Mouse (Mus musculus) midbrain, postnatal 0 days (tissue): ENCODE results near the gene Tbc1d10c. TPM values are rescaled to one million over a fixed set of nuclear protein-coding genes. Genes with fewer than 3 reads are reported as not detected.

Experiments
- ATAC-seq: fragments of 200-750 bp; cut with Nextera tagmentation; 2 replicates; pipeline ENCODE4 v1.8.0; 2017; ENCODE audit warnings: moderate number of reproducible peaks, mild to moderate bottlenecking, moderate TSS enrichment, moderate library complexity; ENCODE audit not compliant: low FRiP score
- DNase-seq: peaks from one replicate; pipeline ENCODE4 v3.0.0-alpha.2; 2015; ENCODE audit warnings: low spot score
- H3K27ac ChIP-seq: fragments of 300-500 bp; sonication (generic); 2 replicates; pipeline ENCODE4 v1.5.1; 2014; ENCODE audit warnings: low read depth, mild to moderate bottlenecking, low read length, mixed read lengths
- H3K27me3 ChIP-seq: fragments of 300-500 bp; sonication (generic); 2 replicates; pipeline ENCODE4 v1.6.1; 2014; ENCODE audit warnings: low read length, control low read depth, mixed read lengths; ENCODE audit not compliant: insufficient read depth
- H3K36me3 ChIP-seq: fragments of 300-500 bp; sonication (generic); 2 replicates; pipeline ENCODE4 v1.6.1; 2014; ENCODE audit warnings: low read length, control low read depth, mixed read lengths; ENCODE audit not compliant: insufficient read depth
- H3K4me1 ChIP-seq: fragments of 300-500 bp; sonication (generic); 2 replicates; pipeline ENCODE4 v1.6.1; 2014; ENCODE audit warnings: mild to moderate bottlenecking, control low read depth, antibody characterized with exemption, low read length, mixed read lengths; ENCODE audit not compliant: insufficient read depth
- H3K4me2 ChIP-seq: fragments of 300-500 bp; sonication (generic); 2 replicates; pipeline ENCODE4 v1.6.1; 2014; ENCODE audit warnings: low read depth, mild to moderate bottlenecking, low read length, mixed read lengths; ENCODE audit not compliant: poor library complexity, severe bottlenecking
- H3K4me3 ChIP-seq: fragments of 300-500 bp; sonication (generic); 2 replicates; pipeline ENCODE4 v1.5.1; 2014; ENCODE audit warnings: low read depth, mild to moderate bottlenecking, low read length, moderate library complexity
- H3K9ac ChIP-seq: fragments of 300-500 bp; sonication (generic); replicated peaks from 2 replicates; pipeline ENCODE4 v1.6.1; 2014; ENCODE audit warnings: mild to moderate bottlenecking, low read length, moderate library complexity, mixed read lengths; ENCODE audit not compliant: poor library complexity, severe bottlenecking
- H3K9me3 ChIP-seq: fragments of 300-500 bp; sonication (generic); 2 replicates; pipeline ENCODE4 v1.6.1; 2016; ENCODE audit warnings: low read length, control low read depth
- CTCF ChIP-seq: IDR thresholded peaks from 2 replicates; pipeline ENCODE4 v1.5.1; 2016; ENCODE audit warnings: antibody characterized with exemption, mild to moderate bottlenecking
- WGBS: fragments of 180-500 bp; shearing (Covaris S2); extraction: QIAGEN DNeasy Blood & Tissue Kit; methylation state at CpG from one replicate; pipeline ENCODE4 v1.1.7; 2014; 5-methylcytosine and 5-hydroxymethylcytosine counted together
- polyA plus RNA-seq: library from polyadenylated mRNA; unstranded; fragments of >200 nt; fragmentation: Nextera tagmentation; extraction: Ambion mirVana; gene quantifications from 2 replicates; pipeline ENCODE4 v1.2.1, GENCODE M21; 2015
- total RNA-seq: library from RNA; depleted of rRNA; stranded (reverse); fragments of >200 nt; gene quantifications from 2 replicates; pipeline ENCODE4 v1.2.3, GENCODE M21; 2014

Tbc1d10c gene
- total and polyA plus RNA-seq, 2 experiments from 2014 or later: 0.49 to 1.2 TPM

GRCm38 (mm10) chr19:4163543-4163887, 27.6 kb downstream of the Tbc1d10c start:
- TF ChIP-seq CTCF: no peak
- Histone ChIP-seq H3K4me1 (peaks cover 6% of the 10 kb centered on the region; the same call in 1 of the 2 replicates), H3K9me3 (no peaks in the 10 kb centered on the region), H3K9ac (peak overlapping the region; percentile 29; the same call in 1 of the 2 replicates), H3K27me3 (no peaks in the 10 kb centered on the region), H3K4me2 (peak overlapping the region; percentile 91), H3K4me3 (peak overlapping the region; percentile 69), H3K27ac (peak overlapping the region; percentile 71), H3K36me3 (peaks cover 25% of the 10 kb centered on the region)
- ATAC-seq: peak; percentile 1; the same call in 1 of the 2 replicates
- no peak for DNase-seq
- 27% methylated on average over 4 of the region's 4 CpGs for WGBS

- peaks cover 6% of the 10 kb centered on the region; the same call in 1 of the 2 replicates for H3K4me1 ChIP-seq
- WGBS: 6% methylated on average over 42 of the region's 42 CpGs
- DNase-seq (peak; percentile 99), ATAC-seq (peak; percentile 86)
- peak within 1 kb of the TSS; percentile 91 for H3K4me2 ChIP-seq
- H3K27ac ChIP-seq: peak within 1 kb of the TSS; percentile 71
- H3K9me3 ChIP-seq: no peaks in the 10 kb centered on the region
- no peak for TF ChIP-seq CTCF
- H3K36me3 ChIP-seq: peaks cover 32% of the 10 kb centered on the region
- no peaks in the 10 kb centered on the region for H3K27me3 ChIP-seq
- H3K4me3 ChIP-seq: peak within 1 kb of the TSS; percentile 69
- peak within 1 kb of the TSS; percentile 76 for H3K9ac ChIP-seq
These were observed 28.2 kb downstream of the Tbc1d10c start, which contains the start of gene Rps6kb2 for GRCm38 (mm10) chr19:4162646-4163542. TSS of gene Rps6kb2 (minus strand) at chr19:4163354.

GRCm38 (mm10) chr19:4159049-4159448, 32.0 kb downstream of the Tbc1d10c start:
- H3K9me3 ChIP-seq: no peaks in the 10 kb centered on the region
- H3K27ac ChIP-seq: no peak overlapping the region
- H3K4me2 ChIP-seq: no peak overlapping the region
- no peak for TF ChIP-seq CTCF
- ATAC-seq: no peak
- H3K36me3 ChIP-seq: peaks cover 53% of the 10 kb centered on the region
- DNase-seq: no peak
- H3K4me3 ChIP-seq: no peak overlapping the region
- H3K27me3 ChIP-seq: no peaks in the 10 kb centered on the region
- 98% methylated on average over 8 of the region's 8 CpGs for WGBS
- no peak overlapping the region for H3K9ac ChIP-seq
- peaks cover 6% of the 10 kb centered on the region; the same call in 1 of the 2 replicates for H3K4me1 ChIP-seq

- Histone ChIP-seq H3K4me1 (no peaks in the 10 kb centered on the region), H3K4me2 (no peak overlapping the region), H3K36me3 (peaks cover 65% of the 10 kb centered on the region), H3K27ac (no peak overlapping the region), H3K27me3 (no peaks in the 10 kb centered on the region), H3K9ac (no peak overlapping the region), H3K4me3 (no peak overlapping the region), H3K9me3 (no peaks in the 10 kb centered on the region)
- ATAC-seq: no peak
- no peak for DNase-seq
- 95% methylated on average over 12 of the region's 12 CpGs for WGBS
- TF ChIP-seq CTCF: no peak
These were observed 34.3 kb downstream of the Tbc1d10c start for GRCm38 (mm10) chr19:4156771-4157170.

GRCm38 (mm10) chr19:4156073-4156579, 35.0 kb downstream of the Tbc1d10c start:
- ATAC-seq (no peak), DNase-seq (no peak)
- no peaks in the 10 kb centered on the region for H3K4me1 ChIP-seq
- no peak overlapping the region for H3K27ac ChIP-seq
- no peak overlapping the region for H3K4me2 ChIP-seq
- H3K9me3 ChIP-seq: no peaks in the 10 kb centered on the region
- 0 out of 2 replicates have a peak overlapping the region, but pooled peaks have one; percentile 8 for H3K9ac ChIP-seq
- no peaks in the 10 kb centered on the region for H3K27me3 ChIP-seq
- 69% methylated on average over 20 of the region's 20 CpGs for whole genome bisulfite sequencing
- TF ChIP-seq CTCF: no peak
- H3K36me3 ChIP-seq: peaks cover 65% of the 10 kb centered on the region
- H3K4me3 ChIP-seq: no peak overlapping the region
